In the genomic region with DNA sequence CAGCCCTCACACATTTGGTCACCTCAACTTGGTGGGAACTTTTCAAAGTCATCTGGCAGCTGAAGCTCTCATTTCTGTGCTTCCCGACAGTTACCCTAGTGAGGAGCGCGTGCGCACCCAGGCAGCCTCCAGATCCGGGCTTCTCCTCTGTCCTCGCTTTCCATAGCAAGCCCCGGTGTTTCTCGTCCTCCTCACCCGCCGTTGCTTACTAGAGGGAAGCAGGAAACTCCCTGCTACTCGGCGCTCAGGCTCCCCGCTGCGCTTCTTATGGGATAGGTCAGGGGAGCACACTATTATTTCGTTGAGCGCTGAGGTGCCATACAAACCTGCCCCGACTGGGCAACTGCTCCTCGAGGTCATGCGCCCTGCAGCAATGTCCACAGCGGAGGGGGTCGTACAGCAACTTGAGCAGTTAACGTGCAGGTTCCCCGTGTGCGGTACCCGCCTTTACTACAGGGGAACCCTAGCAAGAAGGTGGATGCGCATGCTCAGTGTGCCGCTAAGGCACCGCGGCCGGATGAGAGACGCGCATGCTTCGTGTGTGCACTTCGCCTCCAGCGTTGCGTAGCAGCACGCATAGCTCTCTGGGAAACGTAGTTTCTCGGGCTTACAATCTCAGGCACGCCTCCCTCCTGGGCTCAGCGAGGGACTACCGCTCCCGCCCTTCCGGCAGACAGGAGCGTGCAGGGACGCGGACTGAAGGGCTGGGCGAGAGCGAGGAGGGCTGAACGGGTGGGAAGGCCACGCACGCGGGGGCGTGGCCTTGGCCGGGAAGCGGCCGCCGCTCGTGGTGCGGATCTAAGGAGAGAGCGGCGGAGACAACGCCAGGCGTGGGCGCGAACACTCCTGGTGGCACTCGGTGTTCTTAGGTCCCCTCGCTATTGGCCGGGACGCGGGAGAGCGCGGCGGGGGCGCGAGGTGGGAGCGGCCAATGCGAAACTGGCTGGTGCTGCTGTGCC, we compare ENCODE assay signal across 8 mouse cellular contexts. TPM values are rescaled to one million over a fixed set of nuclear protein-coding genes. Genes with fewer than 3 reads are reported as not detected.
DNase-seq lines count a peak whose midpoint lies in the region; ATAC-seq and TF ChIP-seq lines count a peak whose summit lies in the region.

A gene (plus strand): TSS at position 596 of the 959 bp plus-strand sequence.

- no peaks in the 10 kb centered on the region for H3K36me3 ChIP-seq in embryonic facial prominence, embryonic 15.5 days
- no peaks in the 10 kb centered on the region for H3K36me3 ChIP-seq in limb, embryonic 14.5 days (ENCODE audit: control insufficient read depth, insufficient read depth, low read length)
- H3K36me3 ChIP-seq in midbrain, postnatal 0 days (ENCODE audit: insufficient read depth, low read length) = no peaks in the 10 kb centered on the region

- H3K4me3 ChIP-seq in bone marrow, adult 2 months (replicated peaks; ENCODE audit: control insufficient read depth, low read depth, low read length) = peak within 1 kb of the TSS; percentile 84
- H3K4me3 ChIP-seq in embryonic facial prominence, embryonic 15.5 days (replicated peaks) = peak within 1 kb of the TSS; percentile 87
- H3K4me3 ChIP-seq in limb, embryonic 14.5 days (replicated peaks; ENCODE audit: low read length) = peak within 1 kb of the TSS; percentile 89
- peak within 1 kb of the TSS; percentile 93 for H3K4me3 ChIP-seq in midbrain, postnatal 0 days (ENCODE audit: low read depth, low read length)

- TF ChIP-seq POLR2A in bone marrow, adult 2 months (IDR thresholded peaks at IDR 0.05; ENCODE audit: borderline replicate concordance, control insufficient read depth, low read depth, low read length) = peak; percentile 79
- TF ChIP-seq POLR2A in limb, embryonic 14.5 days (IDR thresholded peaks at IDR 0.05; ENCODE audit: borderline replicate concordance, extremely low read depth, insufficient read depth, insufficient read length) = peak; percentile 84; the same call in 1 of the 2 replicates

- H3K9me3 ChIP-seq in embryonic facial prominence, embryonic 15.5 days (replicated peaks) = no peaks in the 10 kb centered on the region
- H3K9me3 ChIP-seq in limb, embryonic 14.5 days (ENCODE audit: control insufficient read depth, low read length) = no peaks in the 10 kb centered on the region
- no peaks in the 10 kb centered on the region for H3K9me3 ChIP-seq in midbrain, postnatal 0 days (ENCODE audit: low read length)

- peak within 1 kb of the TSS; percentile 78 for H3K9ac ChIP-seq in embryonic facial prominence, embryonic 15.5 days
- peak within 1 kb of the TSS; percentile 80 for H3K9ac ChIP-seq in limb, embryonic 14.5 days (ENCODE audit: low read depth, low read length, severe bottlenecking)
- H3K9ac ChIP-seq in midbrain, postnatal 0 days (replicated peaks; ENCODE audit: low read length, poor library complexity, severe bottlenecking) = peak within 1 kb of the TSS; percentile 80

- peak; percentile 100 for ATAC-seq in embryonic facial prominence, embryonic 15.5 days (ENCODE audit: insufficient number of reproducible peaks, low FRiP score, low TSS enrichment, low read depth)
- peak; percentile 99 for ATAC-seq in limb, embryonic 14.5 days (ENCODE audit: low FRiP score, low read depth)
- peak; percentile 99 for ATAC-seq in midbrain, postnatal 0 days (ENCODE audit: low FRiP score)

- peak within 1 kb of the TSS; percentile 80 for H3K4me2 ChIP-seq in embryonic facial prominence, embryonic 15.5 days (replicated peaks)
- peak within 1 kb of the TSS; percentile 71 for H3K4me2 ChIP-seq in limb, embryonic 14.5 days (replicated peaks; ENCODE audit: low read depth, low read length, severe bottlenecking)
- peak within 1 kb of the TSS; percentile 84 for H3K4me2 ChIP-seq in midbrain, postnatal 0 days (ENCODE audit: low read depth, low read length, poor library complexity, severe bottlenecking)

- 0 out of 2 replicates have a peak, but pooled peaks have one; percentile 1 for TF ChIP-seq CTCF in bone marrow, adult 2 months (IDR thresholded peaks at IDR 0.05; ENCODE audit: control insufficient read depth, insufficient read depth, low read length)
- TF ChIP-seq CTCF in midbrain, postnatal 0 days (IDR thresholded peaks at IDR 0.05) = peak; percentile 9; the same call in 1 of the 2 replicates

- DNase-seq in 416B (ENCODE audit: low read depth) = peak; percentile 99
- peak; percentile 97 for DNase-seq in heart, adult 8-10 months (ENCODE audit: low spot score)
- peak; percentile 99 for DNase-seq in kidney, adult 9 months
- peak; percentile 99 for DNase-seq in limb, embryonic 14.5 days (ENCODE audit: low spot score)
- peak; percentile 100 for DNase-seq in midbrain, postnatal 0 days (ENCODE audit: low spot score)
- DNase-seq in spleen, postnatal 14 days (ENCODE audit: low spot score in 2 of 2) = peak; percentile 90 to 93

- H3K4me1 ChIP-seq in bone marrow, adult 2 months (ENCODE audit: control insufficient read depth, insufficient read depth, low read length) = peaks cover 2% of the 10 kb centered on the region; the same call in 1 of the 2 replicates
- H3K4me1 ChIP-seq in embryonic facial prominence, embryonic 15.5 days = peaks cover 8% of the 10 kb centered on the region; the same call in 1 of the 2 replicates
- H3K4me1 ChIP-seq in limb, embryonic 14.5 days (ENCODE audit: control insufficient read depth, insufficient read depth, low read length) = peaks cover 10% of the 10 kb centered on the region; the same call in 1 of the 2 replicates
- H3K4me1 ChIP-seq in midbrain, postnatal 0 days (ENCODE audit: insufficient read depth, low read length) = no peaks in the 10 kb centered on the region

- H3K27ac ChIP-seq in bone marrow, adult 2 months (ENCODE audit: control insufficient read depth, insufficient read depth, low read depth, low read length, poor library complexity) = peak within 1 kb of the TSS; percentile 73
- H3K27ac ChIP-seq in embryonic facial prominence, embryonic 15.5 days (replicated peaks) = peak within 1 kb of the TSS; percentile 89
- peak within 1 kb of the TSS; percentile 90 for H3K27ac ChIP-seq in limb, embryonic 14.5 days (replicated peaks; ENCODE audit: low read depth, low read length)
- H3K27ac ChIP-seq in midbrain, postnatal 0 days (ENCODE audit: low read depth, low read length) = peak within 1 kb of the TSS; percentile 57

- H3K27me3 ChIP-seq in embryonic facial prominence, embryonic 15.5 days = no peaks in the 10 kb centered on the region
- no peaks in the 10 kb centered on the region for H3K27me3 ChIP-seq in limb, embryonic 14.5 days (ENCODE audit: control insufficient read depth, insufficient read depth, low read length)
- H3K27me3 ChIP-seq in midbrain, postnatal 0 days (ENCODE audit: insufficient read depth, low read length) = no peaks in the 10 kb centered on the region

- under 1% methylated on average over 78 of the region's 78 CpGs for WGBS in bone marrow, adult 2 months
- under 1% methylated on average over 78 of the region's 78 CpGs for WGBS in embryonic facial prominence, embryonic 15.5 days
- under 1% methylated on average over 67 of the region's 78 CpGs for WGBS in limb, embryonic 14.5 days
- WGBS in midbrain, postnatal 0 days = under 1% methylated on average over 75 of the region's 78 CpGs

RNA-seq across cellular contexts. Expression of the gene that starts here (rescaled TPM):
- polyA plus RNA-seq in bone marrow, adult 2 months (2011; ENCODE audit: insufficient read depth, insufficient read length, low replicate concordance, missing spikeins) = 12.5 and 14.5 TPM in 2 replicates
- polyA plus RNA-seq in embryonic facial prominence, embryonic 15.5 days (2015; fragmentation: Nextera tagmentation; extraction: Ambion mirVana) = 33.7 and 36.1 TPM in 2 replicates
- 10 to 100 TPM; 25.6 to 33.4 (median 29.0) TPM for total RNA-seq in heart, adult 8-10 months (2022)
- polyA plus RNA-seq in limb, embryonic 14.5 days (2012; rRNA removed) = 42.0 and 56.6 TPM in 2 replicates
- polyA plus RNA-seq in limb, embryonic 14.5 days (2014; fragmentation: Nextera tagmentation; extraction: Ambion mirVana) = 38.1 and 40.5 TPM in 2 replicates
- total RNA-seq in midbrain, postnatal 0 days (2014; rRNA removed) = 12.2 and 39.9 TPM in 2 replicates
- 7.0 and 8.0 TPM in 2 replicates for polyA plus RNA-seq in midbrain, postnatal 0 days (2015; fragmentation: Nextera tagmentation; extraction: Ambion mirVana)

Comparison
In these comparisons a context has a peak if more than half of its experiments do, and no peak if none do; other contexts are left out.
1. Peak in every context shown above with its lines: DNase-seq, ATAC-seq, H3K4me3 ChIP-seq and H3K27ac ChIP-seq.